Mouse (Mus musculus) gonadal fat pad, adult 2 months (tissue): ENCODE results near the gene Stat3. TPM values are rescaled to one million over a fixed set of nuclear protein-coding genes. Genes with fewer than 3 reads are reported as not detected.

ENCODE experiments used
- DNase-seq: peaks from one replicate; pipeline ENCODE4 v3.0.0-alpha.2; 2012; ENCODE audit warnings: low read depth
- polyA plus RNA-seq: library from polyadenylated mRNA; depleted of rRNA; stranded (reverse); fragments of >200 nt; gene quantifications from 2 replicates; pipeline ENCODE4 v1.2.3, GENCODE M21; 2012

Gene Stat3
- polyA plus RNA-seq, 1 experiment = 106 TPM

DNA sequence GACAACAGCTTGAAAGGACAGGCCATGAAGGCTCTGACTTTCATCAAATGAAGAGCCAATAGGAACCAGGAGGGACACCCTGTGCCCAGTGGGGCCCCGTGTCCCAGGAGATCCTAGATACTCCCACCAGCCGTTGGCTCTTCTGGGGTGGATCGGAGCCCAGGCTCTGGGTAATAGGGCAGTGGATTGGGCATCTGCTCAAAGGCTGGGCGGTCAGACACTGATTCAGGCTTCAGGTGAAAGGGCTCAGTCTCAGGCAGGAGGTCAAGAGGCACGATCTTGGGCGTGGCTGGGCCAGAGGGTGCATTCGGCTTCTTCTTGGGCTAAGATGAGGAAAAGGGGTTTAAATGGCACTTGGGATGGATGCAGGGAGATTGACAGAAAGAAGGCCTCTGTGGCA, 24.8 kb upstream of the Stat3 start:
- DNase-seq = no peak

DNA sequence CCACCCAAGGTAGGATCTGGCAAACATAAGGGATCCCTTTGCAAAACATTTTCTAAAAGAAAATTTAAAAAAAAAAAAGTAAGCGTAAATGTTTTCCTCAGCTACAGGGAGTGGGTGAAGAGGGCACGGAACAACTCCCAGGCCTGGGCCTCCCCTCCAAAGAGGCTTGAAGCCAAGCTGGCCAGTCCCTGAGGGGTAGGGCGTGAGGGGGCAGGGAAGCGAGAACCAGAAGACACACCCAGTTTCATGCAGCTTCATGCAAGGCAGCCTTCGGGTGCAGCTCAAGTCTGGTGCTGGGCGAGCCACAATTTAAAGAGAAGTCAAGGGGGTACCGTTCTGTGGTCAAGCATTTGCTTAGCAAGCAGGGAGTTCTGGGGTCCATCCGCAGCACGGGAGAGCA, 24.3 kb upstream of the Stat3 start:
- DNase-seq = no peak

DNA sequence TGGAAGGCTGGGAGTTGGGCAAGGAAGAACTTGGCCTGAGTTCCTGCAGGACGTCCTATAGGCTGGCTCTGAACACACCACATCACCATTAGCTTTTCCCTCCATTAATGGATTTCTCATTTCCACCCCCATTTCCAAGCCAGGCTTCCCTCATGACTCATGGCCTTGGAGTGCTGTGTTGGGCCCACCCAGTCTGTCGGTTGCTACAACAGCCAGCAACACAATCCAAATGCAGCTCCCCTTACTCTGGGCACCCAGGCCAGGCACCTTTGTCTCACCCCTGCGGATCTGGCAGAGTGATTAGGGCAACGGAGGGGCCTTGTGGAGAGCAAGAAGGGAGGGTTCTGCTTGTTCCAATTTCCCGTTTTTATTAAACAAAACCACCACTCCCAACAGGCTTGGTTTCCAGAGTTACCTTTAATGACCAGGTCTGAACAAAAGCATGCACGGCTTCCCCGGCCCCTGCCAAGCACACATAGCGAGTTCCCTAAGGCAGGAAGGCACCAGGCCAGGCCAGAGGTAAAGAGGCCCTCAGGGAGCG, 23.1 kb upstream of the Stat3 start:
- DNase-seq = no peak

DNA sequence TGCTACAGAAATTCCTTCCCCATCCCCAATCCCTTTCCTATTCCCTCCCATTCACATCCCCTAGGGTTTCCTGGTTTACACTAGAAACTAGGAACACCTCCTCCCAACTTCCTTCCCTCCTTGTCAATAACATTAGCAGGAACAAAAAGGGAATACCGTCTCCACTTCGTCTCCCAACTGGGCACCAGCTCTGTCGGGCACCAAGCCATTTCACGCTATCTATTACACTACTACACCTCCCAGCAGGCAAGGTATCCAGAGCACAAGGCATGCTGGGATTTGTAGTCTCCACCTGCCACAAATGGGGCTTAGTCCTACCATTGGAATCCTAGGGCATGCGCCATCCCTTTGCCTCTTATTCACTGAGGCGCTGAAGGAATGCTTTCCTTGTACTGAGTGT, 21.2 kb upstream of the Stat3 start:
- no peak for DNase-seq

DNA sequence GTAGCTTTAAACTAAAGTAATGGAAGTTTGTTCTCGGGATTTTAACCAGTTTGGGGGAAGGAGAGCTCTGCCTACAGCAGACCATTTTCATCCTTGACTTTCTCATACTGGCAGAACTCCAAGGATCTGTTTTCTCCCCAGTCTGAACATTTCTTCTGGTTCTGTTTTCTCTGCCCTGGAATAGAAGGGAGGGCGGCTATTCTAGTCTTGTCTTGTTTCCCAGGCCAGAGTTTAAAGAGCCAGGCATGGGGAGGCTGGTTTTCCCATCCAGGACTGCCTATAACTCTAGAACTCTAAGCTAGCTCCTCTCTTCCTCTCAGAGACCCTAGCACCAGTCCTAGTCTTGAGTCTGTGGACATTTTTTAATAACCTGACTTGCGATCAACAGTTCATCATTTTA, 20.5 kb upstream of the Stat3 start:
- DNase-seq = no peak

DNA sequence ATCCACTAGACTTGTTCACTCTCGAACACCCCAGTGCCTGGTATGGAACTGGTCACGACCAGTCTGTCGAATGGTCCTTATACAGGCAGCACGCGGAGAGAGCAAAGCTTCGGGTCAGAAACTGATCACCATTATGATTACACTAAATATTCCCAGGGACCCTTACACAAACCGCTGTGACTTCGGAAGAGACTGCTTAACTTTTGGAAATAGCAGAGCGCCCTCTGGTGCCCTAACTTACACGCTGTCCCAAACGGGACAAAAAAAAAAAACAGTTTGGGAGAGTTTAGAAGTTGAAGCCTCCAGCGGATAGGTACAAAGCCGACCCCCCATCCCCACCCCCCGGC, 20.1 kb upstream of the Stat3 start:
- DNase-seq = no peak

DNA sequence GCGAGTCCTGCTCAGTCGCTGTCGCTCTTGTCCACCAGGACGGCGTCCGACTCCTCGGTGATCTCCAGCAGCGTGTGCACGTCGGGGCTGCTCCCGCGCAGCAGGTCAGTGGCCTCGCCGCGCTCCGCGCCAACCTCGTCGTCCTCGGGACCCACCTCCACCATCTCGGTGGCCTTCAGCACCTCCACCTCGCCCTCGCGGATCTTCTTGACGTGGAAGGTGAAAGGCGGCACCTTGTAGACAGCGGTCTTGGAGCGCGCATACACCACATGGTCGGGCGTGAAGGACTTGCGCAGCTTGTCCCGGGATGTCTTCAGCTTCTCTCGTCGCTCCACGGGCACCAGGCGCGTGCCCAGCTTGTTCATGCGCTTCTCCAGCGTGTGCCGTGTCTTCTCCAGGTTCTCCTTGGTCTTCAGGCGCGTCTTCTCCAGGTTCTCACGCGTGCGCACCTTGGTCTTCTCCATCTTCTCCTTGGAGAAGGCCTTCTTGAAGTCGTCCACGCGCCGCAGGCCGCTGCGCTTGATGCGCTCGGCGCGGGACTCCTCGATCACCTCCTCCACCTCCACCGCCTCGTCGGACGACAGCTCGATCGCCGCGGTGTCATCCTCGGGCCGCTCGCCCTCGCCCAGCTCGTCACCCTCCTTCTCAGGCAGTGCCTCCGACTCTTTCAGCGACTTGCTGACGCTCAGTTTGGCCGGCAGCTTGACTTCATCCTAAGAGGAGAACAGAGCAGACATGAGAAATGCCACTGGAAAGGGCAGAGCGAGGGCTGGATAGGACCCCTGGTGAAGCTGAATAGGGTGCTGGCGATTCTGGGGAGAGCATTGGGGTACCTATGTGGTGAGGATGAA, 19.5 kb upstream of the Stat3 start:
- no peak for DNase-seq

DNA sequence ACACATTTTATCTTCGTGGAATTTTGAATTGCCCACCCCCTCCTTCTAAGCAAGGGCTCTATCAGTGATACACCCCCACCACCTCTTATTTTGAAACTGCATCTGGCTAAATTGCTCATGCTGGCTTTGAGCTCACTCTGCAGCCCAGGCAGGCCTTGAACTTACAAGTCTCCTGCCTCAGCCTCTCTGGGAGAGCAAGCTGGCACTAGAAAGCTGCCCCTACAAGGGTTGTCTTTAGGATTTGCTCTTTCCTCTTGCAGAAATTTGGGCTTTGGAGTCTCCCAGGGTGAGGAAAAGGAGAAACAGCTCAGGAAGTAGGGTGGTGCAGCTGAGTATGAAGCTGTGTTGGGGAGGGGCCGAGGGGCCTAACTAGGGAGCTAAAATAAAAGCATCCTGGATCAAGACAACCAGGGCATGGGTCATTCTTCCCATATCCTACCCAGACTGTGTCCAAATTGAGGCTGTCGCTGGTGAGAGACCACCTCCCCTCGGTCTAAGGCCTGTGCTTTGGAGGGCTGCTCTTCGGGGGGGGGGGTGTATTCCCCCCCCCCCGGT, 18.7 kb upstream of the Stat3 start:
- no peak for DNase-seq

DNA sequence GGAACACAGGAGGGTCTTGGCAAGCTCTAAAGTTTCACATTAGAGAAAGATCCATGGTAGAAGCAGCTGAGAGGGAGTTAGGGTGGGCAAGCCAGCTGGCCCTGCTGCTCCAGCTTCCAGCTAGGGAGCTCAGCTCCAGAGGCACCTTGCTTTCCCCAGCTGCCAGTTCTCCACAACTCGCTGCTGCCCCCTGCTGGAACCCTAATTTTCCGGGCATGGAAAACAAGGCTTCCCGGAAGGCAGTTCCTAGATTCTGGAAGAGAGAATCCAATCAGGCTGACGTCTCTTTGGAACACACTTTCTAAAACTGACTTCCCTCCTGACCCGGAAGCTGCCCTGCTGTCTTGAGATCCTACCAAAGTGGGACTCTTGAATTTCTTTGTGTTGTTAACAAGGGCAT, 17.9 kb upstream of the Stat3 start:
- DNase-seq = no peak

DNA sequence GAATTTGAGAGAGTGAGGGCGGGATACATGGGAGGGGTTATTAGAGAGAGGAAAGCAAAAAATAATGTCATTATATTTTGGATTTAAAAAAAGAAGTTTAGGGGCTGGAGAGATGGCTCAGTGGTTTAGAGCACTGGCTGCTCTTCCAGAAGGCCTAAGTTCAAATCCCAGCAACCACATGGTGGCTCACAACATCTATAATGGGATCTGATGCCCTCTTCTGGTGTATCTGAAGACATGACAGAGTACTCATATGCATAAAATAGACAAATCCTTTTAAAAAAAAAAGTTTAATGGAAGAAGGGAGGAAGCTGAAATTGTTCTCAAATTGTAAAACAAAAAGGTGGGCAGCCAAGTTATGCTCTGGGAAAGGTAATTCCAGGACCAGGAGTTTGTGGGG, 10.2 kb upstream of the Stat3 start:
- no peak for DNase-seq

DNA sequence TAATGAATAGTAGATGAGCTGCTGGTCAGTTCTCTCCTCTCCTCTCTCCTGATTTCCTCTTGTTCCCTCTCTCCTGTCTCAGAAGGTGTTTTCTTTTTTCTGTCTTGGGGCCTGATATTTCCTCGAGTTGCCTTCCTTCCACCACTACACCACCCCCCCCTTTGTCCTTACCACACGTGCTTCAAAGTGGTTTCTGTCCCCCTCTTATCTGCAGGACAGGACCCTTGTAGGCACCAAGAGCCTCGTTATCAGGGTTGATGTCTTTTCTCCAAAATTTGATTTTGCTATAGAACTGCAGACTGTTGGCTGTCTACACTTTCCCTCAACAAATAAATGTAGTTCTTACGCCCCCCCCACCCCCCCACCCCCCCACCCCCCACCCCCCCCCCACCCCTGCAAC, 9.0 kb upstream of the Stat3 start:
- no peak for DNase-seq

DNA sequence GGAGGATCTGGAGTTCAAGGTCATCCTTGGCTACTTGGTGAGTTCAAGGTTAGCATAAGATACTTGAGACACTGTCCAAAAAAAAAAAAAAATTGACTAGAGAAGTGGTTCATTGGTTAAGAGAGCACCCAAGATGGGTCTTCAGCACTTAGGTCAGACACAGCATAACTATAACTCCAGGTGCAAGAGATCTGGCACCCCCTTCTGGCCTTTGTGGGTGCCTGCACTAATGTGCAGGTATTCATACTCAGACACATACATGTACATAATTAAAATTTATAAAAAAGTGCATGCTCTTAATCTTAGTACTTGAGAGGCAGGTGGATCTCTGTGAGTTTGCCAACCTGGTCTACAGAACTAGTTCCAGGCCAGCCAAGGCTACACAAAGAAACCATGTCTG, 8.2 kb upstream of the Stat3 start:
- no peak for DNase-seq

DNA sequence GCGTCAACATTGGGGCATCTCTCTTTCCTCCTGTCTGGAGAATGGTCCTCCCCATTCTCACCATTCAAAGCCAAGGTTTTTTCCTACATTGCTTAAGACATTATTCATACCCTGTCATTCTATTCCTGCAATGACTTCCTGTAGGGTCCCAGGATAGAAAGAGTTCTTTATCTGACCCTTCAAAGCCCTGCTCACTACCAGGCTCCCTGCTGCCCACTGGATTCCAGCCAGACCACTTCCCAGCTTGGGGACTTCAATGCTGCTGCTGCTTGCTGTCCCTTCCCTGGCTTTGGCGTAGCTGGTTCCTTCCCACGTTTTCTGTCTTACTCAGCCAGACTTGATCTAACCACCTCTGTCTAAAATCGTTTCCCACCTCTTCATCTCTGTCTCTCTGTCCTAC, 7.5 kb upstream of the Stat3 start:
- DNase-seq = no peak

DNA sequence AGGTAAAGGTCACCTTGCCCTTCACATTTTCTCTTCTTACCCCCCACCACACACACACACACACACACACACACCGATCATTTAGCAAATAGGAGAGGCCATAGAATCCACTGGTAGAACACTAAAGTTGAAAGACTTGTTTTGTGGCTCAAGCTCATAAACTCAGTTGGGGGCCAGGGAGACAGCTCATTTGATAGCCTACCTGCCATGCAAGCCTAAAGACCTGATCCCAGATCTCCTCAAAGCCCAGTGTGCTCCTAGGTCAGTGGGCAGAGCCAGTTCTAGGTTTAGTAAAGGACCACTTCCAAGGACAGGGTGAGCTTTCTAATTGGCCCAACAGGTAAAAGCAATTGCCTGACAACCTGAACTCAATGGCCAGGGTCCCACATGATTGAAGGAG, 3.0 kb upstream of the Stat3 start:
- no peak for DNase-seq

DNA sequence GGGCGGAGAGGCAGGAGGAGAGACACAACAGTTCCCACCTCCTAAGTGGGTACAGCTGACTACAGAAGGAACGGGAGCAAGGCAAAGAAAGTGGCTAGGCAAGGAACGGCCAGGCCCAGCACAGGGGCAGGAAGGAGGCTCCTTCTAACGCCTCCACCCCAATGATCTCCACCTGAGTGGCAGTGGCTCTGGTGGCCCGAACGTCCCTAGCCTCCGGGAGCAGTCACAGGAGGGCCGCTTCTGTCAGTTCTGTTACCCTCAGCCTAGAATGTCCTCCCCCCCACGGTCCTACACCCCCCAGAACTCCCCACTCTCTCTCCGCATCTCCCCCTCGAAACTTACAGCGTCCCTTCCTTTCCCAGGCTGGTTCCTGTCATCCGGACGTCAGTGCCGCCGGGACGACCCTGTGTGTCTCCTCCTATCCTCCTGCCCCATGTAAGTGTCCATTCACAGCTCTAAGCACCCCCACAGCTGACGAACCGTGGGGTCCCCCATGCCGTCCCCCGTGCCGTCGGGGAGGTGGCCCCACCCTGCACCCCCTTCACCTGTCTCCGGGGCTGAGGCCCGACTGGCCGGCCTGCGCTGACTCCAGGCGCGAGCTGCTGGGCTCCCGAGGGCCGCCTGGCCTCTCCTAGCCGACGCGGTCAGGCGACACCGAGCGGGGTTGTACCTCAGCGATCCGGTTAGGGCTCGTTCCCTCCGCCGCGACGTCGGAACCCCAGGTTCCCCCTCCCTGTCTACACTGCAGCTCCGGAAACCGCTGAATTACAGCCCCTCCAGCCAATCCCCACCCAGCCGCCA, 429 bp downstream of the Stat3 start:
- DNase-seq = no peak

DNA sequence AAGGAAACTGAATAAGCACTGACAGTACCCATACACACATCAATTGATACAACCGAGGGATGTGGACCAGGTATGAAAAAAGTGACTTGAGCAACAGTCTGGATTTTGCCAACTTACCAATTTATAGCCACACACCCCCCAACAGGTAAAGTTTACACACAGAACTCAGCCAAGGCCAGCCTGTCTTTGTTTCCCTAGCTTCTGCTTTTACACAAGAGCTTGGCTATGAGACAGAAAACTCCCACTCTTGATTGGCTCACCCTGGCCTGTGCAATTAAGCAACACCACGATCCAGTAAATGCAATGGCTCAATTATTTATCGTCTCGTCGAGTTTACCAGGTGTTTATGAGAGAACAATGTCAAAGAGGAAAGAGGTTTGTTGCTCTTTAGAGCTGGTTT, 1.2 kb downstream of the Stat3 start:
- peak; percentile 99 for DNase-seq

DNA sequence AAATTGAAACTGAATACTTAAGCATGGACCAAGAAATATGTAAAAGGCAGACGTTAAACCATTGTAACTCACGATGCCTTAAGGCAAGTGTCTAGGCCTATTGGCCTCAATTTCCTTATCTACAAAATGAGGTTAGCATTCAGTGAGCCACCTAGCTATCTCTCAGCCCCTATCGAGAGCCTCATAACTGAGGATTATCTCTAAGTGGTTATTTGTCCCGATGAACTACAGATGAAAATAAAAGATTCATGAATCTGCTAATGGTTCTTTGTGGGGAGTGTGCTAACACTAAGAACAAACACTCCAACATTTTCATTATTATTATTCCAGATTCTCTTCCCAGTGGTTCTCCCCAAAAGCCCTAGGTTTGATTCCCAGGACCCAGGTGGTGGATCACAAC, 2.0 kb downstream of the Stat3 start:
- DNase-seq = no peak

DNA sequence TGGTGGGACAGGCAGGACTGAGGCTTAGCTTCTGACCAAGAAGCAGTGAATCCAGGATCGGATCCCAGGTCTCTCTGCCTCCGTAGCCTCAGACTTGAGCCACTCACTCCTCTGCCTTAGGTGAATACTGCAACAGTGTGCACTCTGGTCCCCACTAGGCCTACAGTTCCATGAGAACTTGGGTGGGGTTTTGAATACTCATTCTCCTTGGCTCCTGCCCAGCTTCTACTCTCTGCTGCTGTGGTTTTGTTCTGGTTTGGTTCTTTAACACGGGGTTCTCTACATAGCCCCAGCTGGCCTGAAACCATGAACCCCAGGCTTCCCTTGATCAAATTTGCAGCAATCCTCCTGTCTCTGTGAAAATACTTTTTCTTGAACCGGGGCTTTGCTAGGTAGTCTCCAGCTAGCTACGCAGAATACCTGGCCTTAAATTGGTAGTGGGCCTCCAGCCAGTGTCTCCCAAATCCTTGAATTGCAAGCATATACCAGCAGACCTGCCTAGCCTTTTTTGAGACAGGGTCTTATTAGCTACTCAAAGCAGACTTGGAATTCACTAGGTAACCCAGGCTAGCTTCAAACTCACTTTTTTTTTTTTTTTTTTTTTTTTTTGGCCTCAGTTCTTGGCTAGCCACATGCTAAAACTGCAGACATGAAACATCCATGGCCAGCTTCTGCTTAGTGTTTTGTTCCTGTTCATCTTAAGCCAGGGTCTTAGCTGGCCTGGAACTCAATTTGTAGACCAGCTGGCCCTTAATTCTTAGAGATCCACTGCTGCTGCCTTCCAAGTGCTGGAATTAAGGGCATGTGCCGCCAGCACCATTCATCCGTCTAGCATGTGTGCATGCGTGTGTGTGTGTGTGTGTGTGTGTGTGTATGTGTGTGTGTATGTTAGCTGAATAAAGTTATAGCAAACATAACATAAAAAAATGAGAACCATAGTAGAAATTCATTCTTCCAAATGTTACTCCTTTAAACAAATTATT, 3.7 kb downstream of the Stat3 start:
- DNase-seq = no peak

DNA sequence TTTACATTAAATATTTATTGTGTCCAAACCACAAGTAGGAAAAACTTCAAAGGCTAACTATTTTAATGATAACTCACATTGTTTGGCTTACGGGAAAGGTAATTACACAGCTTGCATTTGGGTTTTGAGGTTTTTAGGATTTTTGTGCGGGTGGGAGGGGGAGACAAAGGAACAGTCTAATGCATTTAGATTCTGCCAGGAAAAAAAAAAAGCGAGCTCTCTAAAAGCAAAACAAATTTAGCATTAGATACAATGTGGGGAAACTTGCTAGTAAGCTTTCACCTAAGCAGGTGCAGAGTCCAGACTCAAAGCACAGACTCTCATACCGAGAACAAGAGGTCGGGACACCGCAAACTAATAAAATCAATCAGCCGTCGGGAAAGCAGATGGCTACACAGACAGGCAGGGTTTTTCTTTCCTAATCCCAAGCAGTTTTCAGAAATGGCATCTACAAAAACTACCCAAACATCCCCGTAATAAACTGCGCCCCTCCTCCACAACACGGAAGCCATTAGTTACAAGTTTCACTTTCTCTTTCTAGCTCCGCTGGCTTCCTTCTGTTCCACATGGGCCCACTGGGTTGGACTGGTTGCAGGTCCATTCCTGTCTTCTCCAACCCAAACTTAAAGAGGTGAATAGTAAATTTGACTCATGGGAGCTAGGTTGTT, 8.0 kb downstream of the Stat3 start:
- DNase-seq = no peak

DNA sequence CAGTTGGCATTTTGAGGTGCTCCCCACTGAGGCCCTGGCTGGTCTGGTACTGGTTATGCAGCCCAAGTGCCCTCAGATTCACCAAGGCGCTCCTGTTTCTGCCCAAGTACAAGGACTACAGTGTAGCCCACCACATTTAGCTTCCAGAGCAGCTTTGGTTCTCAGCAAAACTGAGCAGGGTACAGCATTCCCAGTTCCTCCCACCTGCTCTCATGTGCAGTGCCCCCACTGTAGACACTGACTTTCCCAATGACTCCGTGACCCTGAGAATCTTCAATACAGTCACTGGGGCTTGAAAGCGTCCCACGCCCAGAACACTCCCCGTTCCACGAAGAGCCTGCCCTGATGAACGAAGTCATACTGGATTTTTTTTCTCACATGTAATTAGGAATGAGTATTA, 8.7 kb downstream of the Stat3 start:
- DNase-seq = no peak

DNA sequence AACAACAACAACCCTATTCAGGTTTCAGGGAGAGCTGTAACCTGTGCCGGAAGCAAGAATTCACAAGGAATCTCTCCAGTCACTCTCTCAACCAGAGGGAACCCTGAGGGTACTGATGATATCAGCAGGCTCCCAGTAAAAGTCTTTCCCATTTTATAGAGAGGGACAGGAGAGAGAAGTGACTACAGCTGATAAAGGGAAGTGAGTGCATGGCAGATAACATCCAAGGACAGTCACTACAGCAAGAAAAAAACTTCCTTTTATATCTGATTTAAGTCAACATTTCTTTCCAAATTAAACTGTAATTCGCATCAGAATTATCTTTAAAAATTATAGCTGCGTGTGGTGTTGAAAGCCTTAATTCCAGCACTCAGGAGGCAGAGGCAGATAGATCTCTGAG, 12.0 kb downstream of the Stat3 start:
- DNase-seq = no peak
